Mouse (Mus musculus) intestine, embryonic 14.5 days (tissue): ENCODE results near the gene Ugt1a1. TPM values are rescaled to one million over a fixed set of nuclear protein-coding genes. Genes with fewer than 3 reads are reported as not detected.

ENCODE experiments used
- ATAC-seq: fragments of 200-750 bp; cut with Nextera tagmentation; replicated peaks from 2 replicates; pipeline ENCODE4 v1.8.0; 2017; ENCODE audit warnings: low read depth, moderate number of reproducible peaks, moderate TSS enrichment, moderate library complexity; ENCODE audit not compliant: low FRiP score, low TSS enrichment
- DNase-seq: peaks from one replicate; pipeline ENCODE4 v3.0.0-alpha.2; 2018; ENCODE audit warnings: low spot score
- H3K27ac ChIP-seq: fragments of 300-500 bp; sonication (generic); 2 replicates; pipeline ENCODE4 v1.5.1; 2014; ENCODE audit warnings: low read depth, mild to moderate bottlenecking, control low read depth
- H3K27me3 ChIP-seq: fragments of 300-500 bp; sonication (generic); replicated peaks from 2 replicates; pipeline ENCODE4 v1.6.1; 2014; ENCODE audit warnings: low read length, control low read depth; ENCODE audit not compliant: control insufficient read depth, insufficient read depth
- H3K36me3 ChIP-seq: fragments of 300-500 bp; sonication (generic); 2 replicates; pipeline ENCODE4 v1.6.1; 2014; ENCODE audit warnings: low read length, control low read depth; ENCODE audit not compliant: control insufficient read depth, insufficient read depth
- H3K4me1 ChIP-seq: fragments of 300-500 bp; sonication (generic); replicated peaks from 2 replicates; pipeline ENCODE4 v1.6.1; 2014; ENCODE audit warnings: low read length, control low read depth, mixed read lengths; ENCODE audit not compliant: control insufficient read depth, insufficient read depth
- H3K4me2 ChIP-seq: fragments of 300-500 bp; sonication (generic); 2 replicates; pipeline ENCODE4 v1.6.1; 2014; ENCODE audit warnings: low read length
- H3K4me3 ChIP-seq: fragments of 300-500 bp; sonication (generic); 2 replicates; pipeline ENCODE4 v1.5.1; 2014; ENCODE audit warnings: low read depth, low read length, control low read depth, mixed read lengths
- H3K9ac ChIP-seq: fragments of 300-500 bp; sonication (generic); 2 replicates; pipeline ENCODE4 v1.6.1; 2014; ENCODE audit warnings: mild to moderate bottlenecking, low read length
- H3K9me3 ChIP-seq: fragments of 300-500 bp; sonication (generic); 2 replicates; pipeline ENCODE4 v1.6.1; 2016; ENCODE audit warnings: low read length, control low read depth; ENCODE audit not compliant: control insufficient read depth
- WGBS: fragments of 180-500 bp; shearing (Covaris S2); extraction: QIAGEN DNeasy Blood & Tissue Kit; methylation state at CpG from one replicate; pipeline ENCODE4 v1.1.7; 2014; 5-methylcytosine and 5-hydroxymethylcytosine counted together
- polyA plus RNA-seq: library from polyadenylated mRNA; unstranded; fragments of >200 nt; fragmentation: Nextera tagmentation; extraction: Ambion mirVana; gene quantifications from 2 replicates; pipeline ENCODE4 v1.2.1, GENCODE M21; 2014

Gene Ugt1a1
- polyA plus RNA-seq, 1 experiment from 2014 or later: 3.3 TPM

DNA sequence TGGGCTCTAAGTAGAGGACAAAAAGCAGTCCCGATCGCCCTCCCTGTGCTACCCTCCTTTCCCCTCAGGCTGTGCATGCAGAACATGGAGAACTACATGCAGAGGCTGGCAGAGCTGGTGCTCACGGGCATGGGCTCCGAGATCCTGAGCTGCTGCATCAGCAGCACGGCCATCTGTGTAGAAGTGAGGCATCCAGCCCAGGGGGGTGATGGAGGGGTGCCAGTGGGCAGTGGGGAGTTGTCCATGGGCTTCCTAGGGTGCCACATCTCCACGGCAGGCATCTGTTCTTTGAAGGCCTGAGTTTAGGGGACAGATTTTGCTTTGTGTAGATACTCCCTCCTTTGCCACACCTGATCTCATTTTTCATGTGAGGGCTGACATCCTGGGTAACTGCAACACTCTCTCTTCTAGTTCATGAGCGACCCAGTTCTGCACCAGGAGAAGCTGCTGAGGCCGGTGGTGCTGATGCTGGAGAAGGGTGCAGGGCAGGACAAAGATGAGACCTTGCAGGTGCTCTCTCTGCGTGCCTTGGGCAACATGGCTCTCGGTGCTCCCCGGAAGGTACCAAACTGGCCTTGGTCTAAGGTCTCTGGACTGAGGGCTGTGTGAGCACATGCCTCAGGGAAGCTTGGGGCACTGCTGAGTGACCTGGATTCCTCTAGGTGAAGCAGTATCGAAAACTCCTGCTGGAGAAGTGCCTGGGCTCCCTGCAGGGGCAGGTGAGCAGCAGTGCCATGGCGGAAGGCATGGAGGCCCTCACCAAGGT lies 44.4 kb downstream of the Ugt1a1 start:
- ATAC-seq (no peak), DNase-seq (no peak)
- H3K36me3 ChIP-seq: peaks cover 18% of the 10 kb centered on the region
- WGBS: 83% methylated on average over 13 of the region's 13 CpGs
- no peak overlapping the region for H3K9ac ChIP-seq
- H3K4me1 ChIP-seq: no peaks in the 10 kb centered on the region
- H3K4me2 ChIP-seq: no peak overlapping the region
- H3K27ac ChIP-seq: no peak overlapping the region
- no peaks in the 10 kb centered on the region for H3K27me3 ChIP-seq
- peaks cover 36% of the 10 kb centered on the region for H3K9me3 ChIP-seq
- H3K4me3 ChIP-seq: no peak overlapping the region

DNA sequence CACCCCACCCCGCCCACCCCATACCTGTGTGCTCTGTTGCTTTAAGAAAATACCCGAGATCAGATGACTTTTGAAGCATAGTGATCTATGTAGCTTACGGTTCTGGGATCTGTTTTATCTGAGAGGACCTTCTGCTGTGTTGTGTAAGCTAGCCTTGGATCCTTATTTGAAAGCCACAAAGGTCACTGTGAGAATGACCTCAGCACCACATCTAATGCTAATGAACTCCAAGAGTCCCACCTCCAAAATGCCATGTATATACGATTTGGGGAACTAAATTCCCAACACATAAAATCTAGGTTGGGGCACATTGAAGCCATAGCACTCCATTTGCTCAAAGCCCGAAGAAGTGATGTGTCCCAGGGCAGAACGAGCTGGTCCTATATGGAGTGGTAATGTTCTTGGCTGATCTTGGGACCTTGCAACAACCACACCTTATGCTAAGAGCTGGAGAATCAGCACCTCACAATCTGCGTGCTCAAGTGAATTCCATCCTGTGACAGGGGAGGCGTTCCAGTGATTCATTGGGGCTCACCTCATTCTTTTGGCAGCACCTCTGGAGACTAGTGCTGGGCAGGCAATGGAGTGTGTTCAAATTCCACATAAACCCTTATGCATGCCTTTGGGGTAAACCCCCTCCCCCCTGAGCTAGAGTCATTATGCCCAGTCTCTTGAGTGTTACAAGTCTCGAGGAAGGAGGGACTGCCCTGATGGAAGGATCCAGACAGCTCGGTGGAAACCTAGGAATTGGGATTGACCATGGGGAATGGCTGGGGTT lies 45.3 kb downstream of the Ugt1a1 start:
- H3K9ac ChIP-seq: no peak overlapping the region
- H3K9me3 ChIP-seq: peaks cover 33% of the 10 kb centered on the region
- no peak overlapping the region for H3K4me2 ChIP-seq
- H3K4me1 ChIP-seq: no peaks in the 10 kb centered on the region
- DNase-seq: no peak
- WGBS: 77% methylated on average over 10 of the region's 10 CpGs
- peaks cover 27% of the 10 kb centered on the region for H3K36me3 ChIP-seq
- H3K27me3 ChIP-seq: no peaks in the 10 kb centered on the region
- no peak overlapping the region for H3K27ac ChIP-seq
- no peak overlapping the region for H3K4me3 ChIP-seq
- no peak for ATAC-seq

DNA sequence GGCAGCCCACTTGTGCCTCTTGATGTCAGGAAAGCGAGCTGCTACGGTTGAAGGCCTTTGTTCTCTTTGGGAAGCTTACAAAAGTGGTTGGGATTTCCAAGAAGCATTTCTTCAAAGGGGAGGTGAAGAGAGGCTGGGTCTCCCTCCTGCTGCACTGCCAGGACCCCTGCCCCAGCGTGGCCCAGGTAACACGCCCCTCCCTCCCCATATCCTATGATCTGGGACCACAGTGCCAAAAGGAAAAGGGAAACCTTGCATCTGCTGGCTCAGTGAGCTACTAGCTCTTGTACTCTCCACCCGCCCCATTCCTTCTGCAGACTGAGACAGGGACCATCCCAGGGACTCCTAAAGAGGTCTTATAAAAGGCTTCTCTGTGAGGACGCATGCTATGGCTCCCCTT lies 45.9 kb downstream of the Ugt1a1 start:
- no peak overlapping the region for H3K27ac ChIP-seq
- peaks cover 33% of the 10 kb centered on the region for H3K36me3 ChIP-seq
- H3K9me3 ChIP-seq: peaks cover 29% of the 10 kb centered on the region
- no peak overlapping the region for H3K9ac ChIP-seq
- H3K4me3 ChIP-seq: no peak overlapping the region
- H3K4me2 ChIP-seq: no peak overlapping the region
- WGBS: 81% methylated on average over 6 of the region's 6 CpGs
- ATAC-seq: no peak
- H3K27me3 ChIP-seq: no peaks in the 10 kb centered on the region
- DNase-seq: no peak
- no peaks in the 10 kb centered on the region; the same call in 1 of the 2 replicates for H3K4me1 ChIP-seq

DNA sequence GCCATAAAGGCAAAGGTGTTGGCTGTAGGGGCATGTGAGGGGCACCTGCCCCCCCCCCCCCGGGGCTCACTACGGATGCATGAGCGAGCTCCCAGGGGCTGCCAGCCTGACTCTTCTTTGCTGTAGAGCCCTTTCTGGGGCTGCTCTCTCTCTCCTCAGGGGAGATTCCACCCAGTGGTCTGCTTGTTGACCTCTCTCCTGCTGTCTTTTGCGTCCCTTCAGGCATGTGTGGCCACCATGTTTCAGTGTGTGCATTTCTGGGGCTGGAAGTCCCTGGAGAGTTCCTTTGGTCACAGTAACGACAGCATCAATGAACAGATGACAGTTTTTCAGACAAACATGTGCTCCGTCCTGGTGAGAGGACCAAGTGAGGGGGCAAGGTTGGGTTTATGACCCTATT lies 46.6 kb downstream of the Ugt1a1 start:
- Histone ChIP-seq H3K9me3 (peaks cover 25% of the 10 kb centered on the region), H3K9ac (no peak overlapping the region), H3K27ac (no peak overlapping the region), H3K36me3 (peaks cover 40% of the 10 kb centered on the region), H3K27me3 (no peaks in the 10 kb centered on the region), H3K4me1 (no peaks in the 10 kb centered on the region; the same call in 1 of the 2 replicates), H3K4me3 (no peak overlapping the region), H3K4me2 (no peak overlapping the region)
- WGBS: 71% methylated on average over 6 of the region's 6 CpGs
- no peak for ATAC-seq
- DNase-seq: no peak

DNA sequence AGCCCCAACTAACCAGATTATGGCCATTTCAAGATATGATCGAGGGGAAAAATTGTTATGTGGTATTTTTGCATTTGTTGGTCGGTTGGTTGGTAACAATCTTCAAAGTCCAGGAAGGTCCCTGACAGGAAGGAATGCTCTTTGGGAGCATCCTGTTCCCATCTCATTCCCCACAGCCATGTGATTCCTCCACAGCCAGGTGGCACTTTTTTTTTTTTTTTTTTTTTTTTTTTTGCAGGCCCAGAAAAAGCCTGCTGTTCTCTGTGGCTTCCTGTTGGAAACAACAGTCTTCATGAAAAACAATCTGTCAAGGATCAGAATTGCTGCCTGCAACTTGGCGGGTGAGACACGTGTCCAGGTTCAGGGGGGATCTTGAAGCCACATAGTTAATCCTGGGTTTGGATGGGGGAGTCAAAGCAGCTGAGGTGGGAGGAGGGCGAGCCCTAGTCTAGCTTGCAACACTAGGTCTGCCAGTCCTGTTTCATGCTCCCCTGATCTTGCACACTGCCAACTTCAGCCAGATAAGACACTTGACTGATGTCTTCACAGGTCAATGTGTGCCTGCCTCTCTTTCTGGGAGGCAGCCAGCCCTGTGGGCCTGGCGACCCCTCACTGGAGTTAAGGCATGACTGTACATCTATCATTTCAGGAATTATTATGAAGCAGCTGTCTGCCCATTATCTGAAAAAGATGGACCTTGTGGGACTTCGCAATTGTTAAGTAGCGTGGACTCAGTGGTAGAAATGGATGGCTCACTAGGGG lies 47.3 kb downstream of the Ugt1a1 start:
- ATAC-seq (no peak), DNase-seq (no peak)
- Histone ChIP-seq H3K4me3 (no peak overlapping the region), H3K27ac (no peak overlapping the region), H3K9me3 (peaks cover 25% of the 10 kb centered on the region), H3K36me3 (peaks cover 47% of the 10 kb centered on the region), H3K9ac (no peak overlapping the region), H3K4me1 (no peaks in the 10 kb centered on the region; the same call in 1 of the 2 replicates), H3K27me3 (no peaks in the 10 kb centered on the region), H3K4me2 (no peak overlapping the region)
- WGBS: 68% methylated on average over 8 of the region's 8 CpGs

DNA sequence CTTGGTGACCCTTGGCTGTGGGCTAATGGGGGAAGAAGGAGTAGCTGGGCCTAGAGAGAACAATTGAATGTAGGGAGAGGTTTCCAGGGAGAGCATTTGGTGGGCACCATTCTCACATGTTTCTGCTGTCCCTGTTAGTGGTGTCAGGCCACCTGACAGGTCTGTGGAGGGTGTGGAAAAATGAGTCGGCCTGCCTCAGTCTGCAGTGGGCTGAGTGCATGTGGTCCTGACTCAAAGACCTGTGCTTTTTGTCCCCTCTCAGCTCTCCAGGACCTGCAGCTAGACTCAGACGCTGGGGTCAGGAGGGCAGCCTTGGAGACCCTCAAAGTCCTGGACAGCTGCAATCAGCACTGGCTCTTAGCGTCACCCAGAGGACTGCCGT lies 47.9 kb downstream of the Ugt1a1 start:
- Histone ChIP-seq H3K9me3 (peaks cover 25% of the 10 kb centered on the region), H3K9ac (no peak overlapping the region), H3K4me1 (no peaks in the 10 kb centered on the region; the same call in 1 of the 2 replicates), H3K36me3 (peaks cover 53% of the 10 kb centered on the region), H3K27ac (no peak overlapping the region), H3K4me3 (no peak overlapping the region), H3K27me3 (no peaks in the 10 kb centered on the region), H3K4me2 (no peak overlapping the region)
- WGBS: 79% methylated on average over 4 of the region's 4 CpGs
- no peak for DNase-seq
- ATAC-seq: no peak; the same call in 1 of the 2 replicates

DNA sequence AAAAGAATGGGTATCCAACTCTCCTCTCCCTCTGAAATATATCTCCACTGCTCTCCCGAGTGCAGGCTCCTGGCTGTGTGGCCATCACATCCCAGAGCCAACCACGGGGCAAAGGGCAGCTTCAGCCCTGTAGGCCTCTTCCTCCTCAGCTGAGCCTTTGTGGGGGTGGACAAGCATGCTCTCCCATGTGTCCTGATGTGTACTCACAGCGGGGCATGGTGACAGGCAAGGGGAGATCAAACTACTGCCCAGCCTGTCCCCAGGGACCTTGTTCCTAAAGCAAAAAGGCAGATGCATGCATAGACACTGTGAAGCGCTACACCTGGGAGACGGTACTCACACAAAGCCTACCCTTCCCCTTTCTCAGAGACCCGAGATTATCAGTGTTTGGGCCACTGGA lies 48.4 kb downstream of the Ugt1a1 start:
- H3K4me3 ChIP-seq: no peak overlapping the region
- H3K36me3 ChIP-seq: peaks cover 58% of the 10 kb centered on the region
- peaks cover 21% of the 10 kb centered on the region for H3K9me3 ChIP-seq
- H3K27me3 ChIP-seq: no peaks in the 10 kb centered on the region
- WGBS: 79% methylated on average over 6 of the region's 6 CpGs
- DNase-seq: no peak
- ATAC-seq: no peak
- no peak overlapping the region for H3K4me2 ChIP-seq
- H3K27ac ChIP-seq: no peak overlapping the region
- H3K9ac ChIP-seq: no peak overlapping the region
- H3K4me1 ChIP-seq: no peaks in the 10 kb centered on the region; the same call in 1 of the 2 replicates

DNA sequence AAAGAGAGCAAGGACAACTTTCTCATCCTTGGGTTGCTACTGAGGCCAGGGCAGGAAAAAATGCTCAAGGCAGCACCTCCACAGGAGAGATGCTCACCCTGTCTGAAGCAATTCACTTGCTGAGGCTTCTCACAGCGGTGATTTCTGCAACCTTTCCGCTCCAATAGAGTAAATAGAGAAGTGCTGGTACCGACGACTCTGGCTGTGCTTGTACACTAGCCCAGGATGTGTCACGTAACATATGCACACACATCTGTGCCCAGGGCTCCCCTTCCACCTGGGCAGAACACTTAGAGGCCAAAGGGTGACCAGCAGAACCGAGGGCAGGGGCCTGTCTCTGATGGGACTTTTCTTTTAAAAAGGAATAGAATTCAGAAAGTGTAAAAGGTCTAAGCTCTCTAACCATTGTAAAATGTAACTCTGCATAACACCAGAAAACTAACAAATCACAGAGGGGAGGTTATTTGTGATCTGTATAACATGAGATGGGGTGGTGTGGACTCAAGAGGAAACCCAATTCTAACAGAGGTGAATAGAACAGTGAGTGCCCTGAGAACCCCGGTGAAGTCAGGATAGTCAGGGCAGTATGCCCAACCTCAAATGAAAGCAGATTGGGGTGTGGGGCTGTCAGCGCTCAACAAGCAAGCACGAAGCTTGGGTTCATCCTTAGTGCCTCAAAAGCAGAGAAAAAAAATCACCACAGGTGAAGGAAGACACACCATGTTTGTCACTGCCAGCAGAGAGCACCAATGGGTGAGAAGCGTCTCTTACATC lies 49.0 kb downstream of the Ugt1a1 start:
- H3K4me3 ChIP-seq: no peak overlapping the region
- WGBS: 83% methylated on average over 10 of the region's 10 CpGs
- H3K9ac ChIP-seq: no peak overlapping the region
- peaks cover 15% of the 10 kb centered on the region for H3K9me3 ChIP-seq
- no peak overlapping the region for H3K4me2 ChIP-seq
- no peaks in the 10 kb centered on the region; the same call in 1 of the 2 replicates for H3K4me1 ChIP-seq
- no peak for DNase-seq
- H3K27ac ChIP-seq: no peak overlapping the region
- peaks cover 65% of the 10 kb centered on the region for H3K36me3 ChIP-seq
- no peaks in the 10 kb centered on the region for H3K27me3 ChIP-seq
- no peak for ATAC-seq
